Mouse (Mus musculus) spleen, adult 10 weeks (tissue): Measurements from ENCODE around the gene Arhgef25. TPM values are rescaled to one million over a fixed set of nuclear protein-coding genes. Genes with fewer than 3 reads are reported as not detected.

Source experiments
- polyA plus RNA-seq: library from polyadenylated mRNA; stranded (reverse); fragments of 350-450 nt; fragmentation: Illumina TruSeq; extraction: RNeasy Lipid Tissue Mini Kit (QIAGEN cat#74804); gene quantifications from one replicate; pipeline ENCODE4 v1.2.3, GENCODE M21; 2015; ENCODE audit warnings: low replicate concordance; ENCODE audit not compliant: insufficient read depth

Gene Arhgef25
- polyA plus RNA-seq, result 13.6 TPM

GRCm38 (mm10) chr10:127189651-127190381 is at the start of gene Arhgef25:
Gene Arhgef25 (minus strand): TSS chr10:127190083.

GRCm38 (mm10) chr10:127211414-127211854 is 21.6 kb upstream of the Arhgef25 start, which contains the start of gene Pip4k2c:
Gene Pip4k2c (minus strand): TSS chr10:127211585.

DNA sequence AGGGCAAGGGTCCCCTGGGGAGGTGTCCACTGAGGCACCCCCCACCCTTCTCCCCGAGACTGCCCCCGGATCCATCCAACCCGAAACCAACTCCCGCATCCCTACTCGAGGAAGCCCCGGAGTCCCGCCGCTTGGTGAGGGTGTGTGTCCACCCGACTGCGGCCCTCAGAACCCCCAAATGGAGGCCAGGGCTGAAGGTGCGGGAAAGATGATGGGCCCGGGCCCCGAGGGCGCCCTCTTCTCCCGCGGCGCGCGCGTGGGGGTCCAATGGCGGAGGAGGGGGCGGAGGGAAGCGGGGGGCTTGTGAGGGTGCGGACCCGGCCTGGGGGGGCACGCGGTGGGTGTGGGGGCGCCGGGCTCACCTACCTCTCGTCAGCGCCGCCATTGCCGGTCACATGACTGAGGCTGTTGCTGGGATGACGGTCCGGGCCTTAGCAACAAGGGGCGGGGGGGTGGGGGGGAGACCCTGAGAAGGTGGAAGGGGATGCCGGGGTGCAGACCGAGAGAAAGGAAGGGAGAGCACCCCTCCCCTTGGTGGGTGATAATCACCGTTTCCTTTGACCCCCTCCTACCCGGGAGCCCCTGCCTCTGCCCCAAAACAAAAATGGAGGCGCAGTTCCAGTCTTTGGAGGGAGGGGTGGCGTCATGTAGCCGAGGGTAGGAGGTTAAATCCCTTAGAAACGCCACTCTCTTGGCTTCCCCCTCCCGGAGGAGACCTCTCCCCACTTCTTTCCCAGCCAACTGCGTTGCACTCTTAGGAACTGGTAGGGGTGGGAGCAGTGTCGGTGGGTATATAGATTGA is 5.6 kb upstream of the Arhgef25 start, which contains the start of gene Dtx3:
Gene Dtx3 (minus strand): TSS at position 401 of the 802 bp plus-strand sequence.

GRCm38 (mm10) chr10:127179871-127180694 is 9.8 kb downstream of the Arhgef25 start, which contains the start of gene Slc26a10:
Gene Slc26a10 (minus strand): TSS chr10:127180645.

DNA sequence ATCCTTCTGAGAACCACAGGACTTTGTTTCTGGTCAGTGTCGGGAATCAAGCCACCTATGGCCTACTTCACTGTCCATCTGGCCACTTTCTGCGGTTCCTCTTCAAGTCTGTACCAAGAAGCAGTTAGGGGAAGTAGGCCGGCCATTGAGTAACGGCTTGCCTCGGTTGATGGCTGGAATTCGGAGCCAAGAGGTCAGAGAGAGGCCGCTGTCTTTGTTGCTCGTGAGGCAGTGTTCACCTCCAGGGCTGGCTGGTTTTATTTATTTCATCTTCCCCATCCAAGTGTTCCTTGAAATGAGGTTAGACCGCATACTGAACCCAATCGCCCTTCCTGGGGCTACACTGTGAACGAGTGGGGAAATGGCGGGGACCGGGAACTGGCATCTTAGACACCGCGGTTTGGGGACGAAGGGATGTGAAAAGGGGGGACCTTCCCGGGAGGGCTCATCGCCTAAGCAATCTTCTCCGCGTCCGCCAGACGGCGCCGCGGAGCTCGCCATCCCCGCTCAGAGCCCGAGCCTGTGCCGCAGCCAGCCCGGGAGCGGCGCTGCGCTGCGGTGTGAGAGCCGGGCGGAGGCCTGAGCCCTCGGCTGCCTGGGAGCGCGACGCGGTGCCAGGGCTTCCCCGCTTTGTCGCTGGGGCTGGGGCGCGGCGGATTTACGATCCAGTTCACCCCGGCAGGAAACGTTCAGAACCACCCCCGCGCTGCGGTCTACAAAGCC is 25.1 kb downstream of the Arhgef25 start, which contains the start of gene B4galnt1:
Gene B4galnt1 (plus strand): TSS at position 595 of the 723 bp plus-strand sequence.

Other genes with a start within 250 kb of the Arhgef25 start
- gene Ctdsp2, start 211.4 kb downstream of the Arhgef25 start, polyA plus RNA-seq, result 71.0 TPM
- 0.35 TPM for gene Avil, start 189.4 kb downstream of the Arhgef25 start, polyA plus RNA-seq
- gene Tsfm, start 159.2 kb downstream of the Arhgef25 start, polyA plus RNA-seq, result 17.2 TPM
- 19.8 TPM for gene Mettl1, start 148.7 kb downstream of the Arhgef25 start, polyA plus RNA-seq
- 0.22 TPM for gene Eef1akmt3, start 148.6 kb downstream of the Arhgef25 start, polyA plus RNA-seq
- 0.25 TPM for gene Cyp27b1, start 141.8 kb downstream of the Arhgef25 start, polyA plus RNA-seq
- gene March9, start 129.9 kb downstream of the Arhgef25 start, polyA plus RNA-seq, result 1.4 TPM
- 121 TPM for gene Cdk4, start 126.5 kb downstream of the Arhgef25 start, polyA plus RNA-seq
- 72.3 TPM for gene Tspan31, start 119.8 kb downstream of the Arhgef25 start, polyA plus RNA-seq
- 15.7 TPM for gene Agap2, start 114.8 kb downstream of the Arhgef25 start, polyA plus RNA-seq
- gene Os9, start 69.0 kb downstream of the Arhgef25 start, polyA plus RNA-seq, result 51.3 TPM
- 130 TPM for gene B4galnt1, start 24.9 kb downstream of the Arhgef25 start, polyA plus RNA-seq
- 1.7 TPM for gene Slc26a10, start 9.4 kb downstream of the Arhgef25 start, polyA plus RNA-seq
- 38.7 TPM for gene Dtx3, start 5.6 kb upstream of the Arhgef25 start, polyA plus RNA-seq
- 37.1 TPM for gene Pip4k2c, start 21.5 kb upstream of the Arhgef25 start, polyA plus RNA-seq
- 1.6 TPM for gene Kif5a, start 73.3 kb upstream of the Arhgef25 start, polyA plus RNA-seq
- gene Dctn2, start 76.3 kb upstream of the Arhgef25 start, polyA plus RNA-seq, result 61.6 TPM
- 18.9 TPM for gene Mbd6, start 98.9 kb upstream of the Arhgef25 start, polyA plus RNA-seq
- 29.4 TPM for gene Mars, start 121.7 kb upstream of the Arhgef25 start, polyA plus RNA-seq
- 70.2 TPM for gene Arhgap9, start 131.9 kb upstream of the Arhgef25 start, polyA plus RNA-seq
- 0.39 TPM for gene Gli1, start 151.9 kb upstream of the Arhgef25 start, polyA plus RNA-seq
- gene Inhbe, start 164.3 kb upstream of the Arhgef25 start, polyA plus RNA-seq, result not detected
- not detected for gene Inhbc, start 180.3 kb upstream of the Arhgef25 start, polyA plus RNA-seq
- 99.4 TPM for gene R3hdm2, start 190.2 kb upstream of the Arhgef25 start, polyA plus RNA-seq